Mouse (Mus musculus) heart, adult 11 months (tissue): ENCODE results near the gene Adm2.

ENCODE experiments used
- DNase-seq: peaks from one replicate; pipeline ENCODE4 v3.0.0; 2022

The Adm2 gene

DNA sequence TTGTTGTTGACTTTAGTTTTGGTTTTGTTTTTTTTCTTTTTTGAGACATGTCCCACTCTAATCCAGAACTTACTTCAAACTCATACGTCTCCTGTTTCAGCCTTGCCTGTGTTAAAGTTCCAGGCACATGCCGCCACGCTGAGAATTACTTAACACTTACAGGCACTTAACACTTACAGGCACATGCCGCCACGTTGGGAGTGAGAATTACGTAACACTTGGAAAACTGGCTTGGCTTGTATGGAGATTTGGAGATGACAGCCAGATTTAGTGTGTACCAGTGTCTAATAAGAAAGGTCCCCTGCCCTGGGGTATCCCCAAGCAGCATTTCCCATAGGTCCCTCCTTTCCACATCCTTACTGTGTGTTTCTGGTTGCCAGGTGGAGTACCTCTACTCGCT, 40.5 kb downstream of the Adm2 start:
- DNase-seq = no peak

GRCm38 (mm10) chr15:89365141-89365551, 42.6 kb downstream of the Adm2 start:
- no peak for DNase-seq

GRCm38 (mm10) chr15:89372068-89372467, 49.5 kb downstream of the Adm2 start:
- DNase-seq = peak; percentile 92

- DNase-seq = no peak
Measured at GRCm38 (mm10) chr15:89372536-89372935, 50.0 kb downstream of the Adm2 start.

- peak; percentile 99 for DNase-seq
Measured at GRCm38 (mm10) chr15:89373027-89373761, 50.7 kb downstream of the Adm2 start.

DNA sequence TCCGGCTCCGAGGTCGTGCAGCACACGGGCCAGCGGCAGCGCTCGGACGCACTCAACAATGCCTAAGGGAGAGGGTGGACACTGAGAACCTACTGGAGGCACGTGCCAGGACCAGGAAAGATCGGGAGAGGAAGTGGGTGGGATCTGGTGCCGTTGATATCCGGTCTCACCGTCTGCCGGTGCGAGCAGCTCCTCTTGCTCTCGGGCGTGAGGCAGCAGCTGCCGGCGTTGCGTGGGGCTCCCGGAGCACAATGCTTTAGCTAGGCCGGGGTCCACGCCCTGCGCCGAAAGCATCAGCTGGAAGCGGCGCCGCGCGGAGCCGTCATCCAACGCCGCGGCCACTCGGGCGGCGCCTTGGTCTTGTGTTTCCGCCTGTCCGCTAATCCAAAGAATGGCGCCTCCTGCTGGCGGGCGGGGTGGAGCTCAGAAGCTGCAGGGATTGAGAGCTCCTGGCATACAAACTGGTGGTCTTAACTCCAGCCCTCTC, 51.3 kb downstream of the Adm2 start, which contains the start of gene Sco2:
Sco2 (minus strand) TSS at position 85 of the 487 bp plus-strand sequence.
- DNase-seq = peak; percentile 99
